Mouse (Mus musculus): Measurements from ENCODE around the gene Ntn4. TPM values are rescaled to one million over a fixed set of nuclear protein-coding genes. Genes with fewer than 3 reads are reported as not detected.

Ntn4 gene
- polyA plus RNA-seq, 1 experiment from 2014 or later = 4.4 TPM

DNA sequence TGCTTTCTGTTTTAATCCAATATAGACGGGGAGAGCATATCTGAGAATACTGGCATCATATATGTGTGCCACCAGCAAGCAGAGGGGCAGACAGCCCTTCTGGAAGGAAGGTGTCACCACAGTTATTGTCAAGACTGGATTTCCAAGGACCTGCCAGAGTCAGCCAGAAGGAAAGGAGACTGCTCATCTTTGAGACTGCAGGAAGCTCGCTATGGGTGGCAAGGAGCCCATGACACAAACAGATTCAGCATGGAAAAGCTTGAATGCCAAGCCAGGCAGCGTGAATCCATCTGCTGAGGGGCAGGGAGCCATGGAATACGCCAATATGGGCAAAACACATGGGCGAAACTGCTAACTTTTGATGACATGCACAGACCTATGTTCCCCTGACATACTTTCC is 6.9 kb upstream of the Ntn4 start:
- Histone ChIP-seq H3K27me3 (ENCODE audit: control insufficient read depth, insufficient read depth, low read length) (no peaks in the 10 kb centered on the region), H3K4me1 (replicated peaks; ENCODE audit: control insufficient read depth, insufficient read depth, low read length) (no peaks in the 10 kb centered on the region), H3K4me3 (ENCODE audit: low read depth, low read length) (no peak overlapping the region), H3K9me3 (ENCODE audit: control insufficient read depth, low read length) (no peaks in the 10 kb centered on the region), H3K9ac (ENCODE audit: low read length) (no peak overlapping the region), H3K36me3 (ENCODE audit: control insufficient read depth, insufficient read depth, low read length) (no peaks in the 10 kb centered on the region), H3K27ac (ENCODE audit: low read depth, low read length) (no peak overlapping the region), H3K4me2 (ENCODE audit: low read depth, low read length, severe bottlenecking) (no peak overlapping the region)
- 87% methylated on average over 5 of the region's 5 CpGs for WGBS
- DNase-seq (ENCODE audit: low spot score) = no peak
- ATAC-seq (replicated peaks; ENCODE audit: low FRiP score) = no peak

DNA sequence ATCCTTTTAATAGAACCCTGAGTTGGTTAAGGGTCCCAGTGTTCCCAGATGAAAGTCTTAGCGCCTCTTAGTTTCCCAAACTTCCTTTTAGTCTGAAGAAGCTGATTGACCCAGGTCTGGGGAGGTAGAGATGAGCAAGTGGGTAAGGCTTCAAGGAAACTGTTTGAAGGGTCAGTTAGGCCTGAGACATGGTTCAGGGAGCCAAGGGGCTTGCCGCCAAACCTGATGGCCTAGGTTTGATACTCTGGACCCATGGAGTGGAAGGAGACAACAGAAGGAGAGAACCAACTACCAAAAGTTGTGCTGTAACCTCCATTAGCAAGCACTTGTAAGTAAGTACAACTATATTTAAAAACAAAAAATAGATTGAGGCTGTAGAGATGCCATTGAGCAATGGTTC is 6.5 kb upstream of the Ntn4 start:
- ATAC-seq (replicated peaks; ENCODE audit: low FRiP score) (no peak), DNase-seq (ENCODE audit: low spot score) (no peak)
- H3K9me3 ChIP-seq (ENCODE audit: control insufficient read depth, low read length) = no peaks in the 10 kb centered on the region
- H3K4me2 ChIP-seq (ENCODE audit: low read depth, low read length, severe bottlenecking) = no peak overlapping the region
- no peaks in the 10 kb centered on the region for H3K27me3 ChIP-seq (ENCODE audit: control insufficient read depth, insufficient read depth, low read length)
- H3K27ac ChIP-seq (ENCODE audit: low read depth, low read length) = no peak overlapping the region
- no peaks in the 10 kb centered on the region for H3K36me3 ChIP-seq (ENCODE audit: control insufficient read depth, insufficient read depth, low read length)
- no peaks in the 10 kb centered on the region for H3K4me1 ChIP-seq (replicated peaks; ENCODE audit: control insufficient read depth, insufficient read depth, low read length)
- H3K4me3 ChIP-seq (ENCODE audit: low read depth, low read length) = no peak overlapping the region
- H3K9ac ChIP-seq (ENCODE audit: low read length) = no peak overlapping the region
- WGBS = 96% methylated on average over 2 of the region's 2 CpGs

DNA sequence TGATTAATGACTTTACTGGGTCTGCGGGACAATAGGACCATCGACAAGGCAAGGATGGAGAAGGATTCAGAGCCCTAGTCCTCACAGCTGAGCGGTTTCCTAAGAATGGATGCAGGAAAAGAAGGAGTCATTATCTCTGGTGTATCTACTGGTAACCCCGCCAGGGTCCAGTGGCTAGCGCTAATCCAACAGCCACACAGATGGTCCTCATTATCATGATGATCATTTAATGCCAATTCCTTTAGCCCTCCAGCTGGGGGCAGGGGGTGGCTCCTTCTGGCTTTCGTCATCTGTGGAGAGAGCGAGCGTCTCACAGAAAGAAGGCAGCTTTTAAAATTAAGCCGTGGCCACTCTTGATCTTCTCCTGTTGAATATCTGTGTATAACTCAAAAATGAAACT is 4.5 kb upstream of the Ntn4 start:
- H3K9me3 ChIP-seq (ENCODE audit: control insufficient read depth, low read length) = no peaks in the 10 kb centered on the region
- H3K27me3 ChIP-seq (ENCODE audit: control insufficient read depth, insufficient read depth, low read length) = no peaks in the 10 kb centered on the region; the same call in 1 of the 2 replicates
- H3K4me3 ChIP-seq (ENCODE audit: low read depth, low read length) = no peak overlapping the region
- no peaks in the 10 kb centered on the region for H3K36me3 ChIP-seq (ENCODE audit: control insufficient read depth, insufficient read depth, low read length)
- no peak overlapping the region for H3K27ac ChIP-seq (ENCODE audit: low read depth, low read length)
- WGBS = 44% methylated on average over 9 of the region's 9 CpGs
- no peak overlapping the region for H3K9ac ChIP-seq (ENCODE audit: low read length)
- ATAC-seq (replicated peaks; ENCODE audit: low FRiP score) = no peak
- no peak overlapping the region for H3K4me2 ChIP-seq (ENCODE audit: low read depth, low read length, severe bottlenecking)
- H3K4me1 ChIP-seq (replicated peaks; ENCODE audit: control insufficient read depth, insufficient read depth, low read length) = peaks cover 3% of the 10 kb centered on the region; the same call in 1 of the 2 replicates
- DNase-seq (ENCODE audit: low spot score) = no peak

DNA sequence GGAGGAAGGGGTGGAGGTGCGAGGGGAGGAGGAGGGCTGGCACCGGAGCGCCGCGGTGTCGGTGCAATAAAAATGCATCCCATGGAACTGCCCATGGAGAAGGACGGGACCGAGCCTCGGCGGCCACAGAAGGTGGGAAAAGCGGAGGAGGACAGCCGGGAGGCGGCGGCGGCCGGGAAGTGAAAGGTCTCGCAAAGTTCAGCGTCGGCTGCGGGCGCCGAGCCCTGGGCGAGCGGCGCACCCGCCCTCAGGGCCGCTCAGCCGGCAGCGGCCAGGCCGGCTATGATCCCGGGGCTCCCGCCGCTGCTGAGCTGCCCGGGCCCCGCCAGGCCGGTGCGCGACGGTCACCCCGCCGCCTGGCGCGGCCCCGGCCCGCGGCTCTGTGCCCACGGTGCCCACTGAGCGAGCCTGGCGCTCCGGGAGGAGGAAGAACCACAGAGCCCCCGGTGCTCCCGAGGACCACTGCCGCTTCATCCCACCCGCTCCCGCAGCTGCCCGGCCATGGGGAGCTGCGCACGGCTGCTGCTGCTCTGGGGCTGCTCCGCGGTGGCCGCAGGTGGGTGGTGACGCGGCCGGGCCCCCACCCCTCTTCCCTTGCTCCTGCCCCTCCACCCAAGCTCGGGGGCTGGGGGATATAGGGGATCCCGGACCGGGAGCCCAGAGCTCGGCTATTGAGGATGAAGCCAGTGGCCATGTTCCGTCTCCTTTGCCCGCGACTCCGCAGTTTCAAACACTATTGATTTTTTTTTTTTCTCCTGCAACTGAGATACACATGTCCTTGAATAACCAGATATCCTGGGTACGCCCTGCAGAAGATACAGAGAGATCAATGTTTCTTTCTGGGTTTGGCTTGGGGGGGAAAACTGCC is 706 bp downstream of the Ntn4 start:
- peak; percentile 73 for ATAC-seq (replicated peaks; ENCODE audit: low FRiP score)
- H3K27ac ChIP-seq (ENCODE audit: low read depth, low read length) = peak overlapping the region; percentile 37; the same call in 1 of the 2 replicates
- H3K36me3 ChIP-seq (ENCODE audit: control insufficient read depth, insufficient read depth, low read length) = peaks cover 2% of the 10 kb centered on the region; the same call in 1 of the 2 replicates

DNA sequence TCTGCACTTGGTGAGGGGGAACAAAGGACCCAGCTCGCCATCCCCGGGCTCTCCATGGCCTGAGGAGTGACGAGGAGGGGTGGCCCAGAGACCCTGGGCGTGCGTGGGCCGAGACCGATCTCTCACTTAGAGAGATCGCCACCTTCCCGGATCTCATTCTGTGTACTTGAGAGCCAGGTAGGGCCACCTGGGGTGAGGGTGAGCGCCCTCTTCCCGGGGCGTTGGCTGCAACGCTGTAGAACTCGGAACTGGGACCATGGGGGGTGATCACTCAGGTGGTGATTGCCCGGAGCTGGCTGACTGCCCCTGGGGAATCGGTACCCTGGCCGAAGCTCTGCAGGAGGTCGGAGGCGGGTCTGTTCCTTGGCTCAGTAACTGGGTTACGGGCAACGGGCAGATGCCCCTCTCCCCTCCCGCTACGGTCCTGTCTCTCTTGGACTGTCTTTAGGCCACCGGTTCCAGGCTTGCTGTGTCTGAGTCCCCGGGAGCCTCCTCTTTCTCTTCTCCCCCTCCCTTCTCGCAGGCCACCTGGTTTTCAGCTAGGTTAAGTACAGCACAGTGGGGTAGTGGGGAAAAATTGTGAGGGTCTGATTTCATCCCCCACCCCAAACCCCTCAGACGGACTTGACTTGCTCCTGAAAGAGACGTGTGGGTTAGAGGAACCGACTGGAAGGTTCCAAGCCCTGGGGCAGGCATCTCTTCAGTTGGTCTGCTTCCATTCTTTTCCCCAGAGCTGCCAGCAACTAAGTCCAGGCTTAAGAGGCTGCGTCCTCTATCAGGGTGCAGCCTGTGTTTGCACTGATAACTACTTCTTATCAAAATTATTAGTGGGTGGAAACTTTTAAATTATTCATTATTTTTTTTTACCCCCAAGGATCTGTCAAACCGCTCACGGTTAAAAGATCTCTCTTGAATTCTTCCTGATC is 1.6 kb downstream of the Ntn4 start:
- peak overlapping the region; percentile 99 for H3K4me2 ChIP-seq (ENCODE audit: low read depth, low read length, severe bottlenecking)
- ATAC-seq (replicated peaks; ENCODE audit: low FRiP score) = peak; percentile 60
- peaks cover 8% of the 10 kb centered on the region; the same call in 1 of the 2 replicates for H3K4me1 ChIP-seq (replicated peaks; ENCODE audit: control insufficient read depth, insufficient read depth, low read length)
- H3K9me3 ChIP-seq (ENCODE audit: control insufficient read depth, low read length) = no peaks in the 10 kb centered on the region
- peaks cover 2% of the 10 kb centered on the region; the same call in 1 of the 2 replicates for H3K36me3 ChIP-seq (ENCODE audit: control insufficient read depth, insufficient read depth, low read length)
- WGBS = 5% methylated on average over 32 of the region's 32 CpGs
- no peaks in the 10 kb centered on the region; the same call in 1 of the 2 replicates for H3K27me3 ChIP-seq (ENCODE audit: control insufficient read depth, insufficient read depth, low read length)
- peak overlapping the region; percentile 82 for H3K4me3 ChIP-seq (ENCODE audit: low read depth, low read length)
- peak overlapping the region; percentile 37; the same call in 1 of the 2 replicates for H3K27ac ChIP-seq (ENCODE audit: low read depth, low read length)
- peak; percentile 80 for DNase-seq (ENCODE audit: low spot score)
- peak overlapping the region; percentile 92 for H3K9ac ChIP-seq (ENCODE audit: low read length)

More for the DNA sequence above, 706 bp downstream of the Ntn4 start:
- H3K9me3 ChIP-seq (ENCODE audit: control insufficient read depth, low read length) = no peaks in the 10 kb centered on the region
- H3K27me3 ChIP-seq (ENCODE audit: control insufficient read depth, insufficient read depth, low read length) = no peaks in the 10 kb centered on the region; the same call in 1 of the 2 replicates
- peak overlapping the region; percentile 82 for H3K4me3 ChIP-seq (ENCODE audit: low read depth, low read length)
- WGBS = under 1% methylated on average over 66 of the region's 73 CpGs
- peak overlapping the region; percentile 99 for H3K4me2 ChIP-seq (ENCODE audit: low read depth, low read length, severe bottlenecking)
- peak; percentile 83 for DNase-seq (ENCODE audit: low spot score)
- H3K9ac ChIP-seq (ENCODE audit: low read length) = peak overlapping the region; percentile 92
- peaks cover 8% of the 10 kb centered on the region; the same call in 1 of the 2 replicates for H3K4me1 ChIP-seq (replicated peaks; ENCODE audit: control insufficient read depth, insufficient read depth, low read length)

DNA sequence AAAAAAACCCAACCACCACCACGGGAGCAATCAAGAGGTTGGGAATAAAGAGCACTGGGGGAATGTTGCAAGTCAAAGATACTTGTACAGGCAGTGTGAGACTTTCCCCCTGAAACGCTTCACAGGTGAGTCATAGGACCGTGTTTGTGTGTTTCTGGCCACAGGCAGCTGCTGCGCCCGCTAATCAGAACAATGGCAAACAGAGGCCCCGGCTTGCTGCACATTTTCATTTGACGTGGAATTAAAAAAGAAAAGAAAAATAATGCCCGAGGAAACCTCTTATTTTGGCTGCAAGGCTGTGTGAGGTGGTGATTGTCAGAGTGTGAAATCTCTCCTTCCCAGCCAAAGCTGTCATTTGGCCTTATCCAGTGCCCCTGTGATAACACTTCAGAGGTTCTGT is 2.4 kb downstream of the Ntn4 start:
- Histone ChIP-seq H3K9ac (ENCODE audit: low read length) (no peak overlapping the region), H3K4me2 (ENCODE audit: low read depth, low read length, severe bottlenecking) (peak overlapping the region; percentile 99; the same call in 1 of the 2 replicates), H3K36me3 (ENCODE audit: control insufficient read depth, insufficient read depth, low read length) (peaks cover 2% of the 10 kb centered on the region; the same call in 1 of the 2 replicates), H3K27me3 (ENCODE audit: control insufficient read depth, insufficient read depth, low read length) (no peaks in the 10 kb centered on the region; the same call in 1 of the 2 replicates), H3K4me1 (replicated peaks; ENCODE audit: control insufficient read depth, insufficient read depth, low read length) (peaks cover 8% of the 10 kb centered on the region; the same call in 1 of the 2 replicates), H3K4me3 (ENCODE audit: low read depth, low read length) (no peak overlapping the region), H3K9me3 (ENCODE audit: control insufficient read depth, low read length) (no peaks in the 10 kb centered on the region), H3K27ac (ENCODE audit: low read depth, low read length) (no peak overlapping the region)
- DNase-seq (ENCODE audit: low spot score) (no peak), ATAC-seq (replicated peaks; ENCODE audit: low FRiP score) (no peak)
- WGBS = 49% methylated on average over 8 of the region's 8 CpGs

DNA sequence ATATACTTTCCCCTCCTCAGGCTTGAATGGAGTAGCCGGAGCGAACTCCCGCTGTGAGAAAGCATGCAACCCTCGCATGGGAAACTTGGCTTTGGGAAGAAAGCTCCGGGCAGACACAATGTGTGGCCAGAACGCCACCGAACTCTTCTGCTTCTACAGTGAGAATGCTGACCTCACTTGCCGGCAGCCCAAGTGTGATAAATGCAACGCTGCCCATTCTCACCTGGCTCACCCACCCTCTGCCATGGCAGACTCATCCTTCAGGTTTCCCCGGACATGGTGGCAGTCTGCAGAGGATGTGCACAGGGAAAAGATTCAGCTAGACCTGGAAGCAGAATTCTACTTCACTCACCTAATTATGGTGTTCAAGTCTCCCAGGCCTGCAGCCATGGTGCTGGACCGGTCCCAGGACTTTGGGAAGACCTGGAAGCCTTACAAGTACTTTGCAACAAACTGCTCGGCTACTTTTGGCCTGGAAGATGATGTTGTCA is 4.0 kb downstream of the Ntn4 start:
- Histone ChIP-seq H3K4me2 (ENCODE audit: low read depth, low read length, severe bottlenecking) (no peak overlapping the region), H3K4me3 (ENCODE audit: low read depth, low read length) (no peak overlapping the region), H3K4me1 (replicated peaks; ENCODE audit: control insufficient read depth, insufficient read depth, low read length) (peaks cover 6% of the 10 kb centered on the region; the same call in 1 of the 2 replicates), H3K9ac (ENCODE audit: low read length) (no peak overlapping the region), H3K27me3 (ENCODE audit: control insufficient read depth, insufficient read depth, low read length) (no peaks in the 10 kb centered on the region; the same call in 1 of the 2 replicates), H3K36me3 (ENCODE audit: control insufficient read depth, insufficient read depth, low read length) (peaks cover 4% of the 10 kb centered on the region; the same call in 1 of the 2 replicates), H3K27ac (ENCODE audit: low read depth, low read length) (no peak overlapping the region), H3K9me3 (ENCODE audit: control insufficient read depth, low read length) (no peaks in the 10 kb centered on the region)
- DNase-seq (ENCODE audit: low spot score) (no peak), ATAC-seq (replicated peaks; ENCODE audit: low FRiP score) (no peak)
- WGBS = 86% methylated on average over 12 of the region's 12 CpGs

All from forebrain, embryonic 11.5 days (tissue).